Mouse (Mus musculus): ENCODE results near the gene Chst11.

Gene Chst11

GRCm38 (mm10) chr10:83183634-83184479 is 198.6 kb downstream of the Chst11 start:
- DNase-seq: no peak

GRCm38 (mm10) chr10:83184480-83185069 is 199.3 kb downstream of the Chst11 start:
- DNase-seq: peak; percentile 63

GRCm38 (mm10) chr10:83185121-83185520 is 199.8 kb downstream of the Chst11 start:
- peak; percentile 47 for DNase-seq

- DNase-seq: no peak
Measured at GRCm38 (mm10) chr10:83186167-83186566, 200.9 kb downstream of the Chst11 start.

GRCm38 (mm10) chr10:83186984-83187383 is 201.7 kb downstream of the Chst11 start:
- DNase-seq: no peak

GRCm38 (mm10) chr10:83189071-83189470 is 203.8 kb downstream of the Chst11 start:
- DNase-seq: no peak

GRCm38 (mm10) chr10:83191476-83191875 is 206.2 kb downstream of the Chst11 start:
- no peak for DNase-seq

GRCm38 (mm10) chr10:83191982-83192381 is 206.7 kb downstream of the Chst11 start:
- no peak for DNase-seq

GRCm38 (mm10) chr10:83197690-83198336 is 212.5 kb downstream of the Chst11 start:
- DNase-seq: peak; percentile 85

- DNase-seq: no peak
Measured at GRCm38 (mm10) chr10:83198692-83199091, 213.4 kb downstream of the Chst11 start.

GRCm38 (mm10) chr10:83199290-83199689 is 214.0 kb downstream of the Chst11 start:
- no peak for DNase-seq

GRCm38 (mm10) chr10:83201525-83201924 is 216.2 kb downstream of the Chst11 start:
- no peak for DNase-seq

GRCm38 (mm10) chr10:83202906-83203702 is 217.8 kb downstream of the Chst11 start:
- DNase-seq: no peak

GRCm38 (mm10) chr10:83208436-83208835 is 223.1 kb downstream of the Chst11 start:
- DNase-seq: no peak

- no peak for DNase-seq
Measured at GRCm38 (mm10) chr10:83209388-83209787, 224.1 kb downstream of the Chst11 start.

GRCm38 (mm10) chr10:83210122-83210521 is 224.8 kb downstream of the Chst11 start:
- no peak for DNase-seq

- no peak for DNase-seq
Measured at GRCm38 (mm10) chr10:83210968-83211583, 225.8 kb downstream of the Chst11 start.

- DNase-seq: no peak
Measured at GRCm38 (mm10) chr10:83212618-83213017, 227.3 kb downstream of the Chst11 start.

- DNase-seq: no peak
Measured at GRCm38 (mm10) chr10:83215559-83215958, 230.3 kb downstream of the Chst11 start.

GRCm38 (mm10) chr10:83217256-83217655 is 232.0 kb downstream of the Chst11 start:
- DNase-seq: no peak

- DNase-seq: no peak
Measured at GRCm38 (mm10) chr10:83218778-83219177, 233.5 kb downstream of the Chst11 start.

- peak; percentile 70 for DNase-seq
Measured at GRCm38 (mm10) chr10:83219729-83220128, 234.4 kb downstream of the Chst11 start.
